Mouse (Mus musculus) ovary, postnatal 14 days (tissue): ENCODE results near the gene Apc2.
"Not testable (repeated sequence)": the region's sequence is repeated elsewhere in the genome, so short reads cannot be mapped to it uniquely, and the experiment has no call there.

Experiments used
- DNase-seq: peaks from one replicate; pipeline ENCODE4 v3.0.0; 2022; ENCODE audit warnings: low spot score

The Apc2 gene

DNA sequence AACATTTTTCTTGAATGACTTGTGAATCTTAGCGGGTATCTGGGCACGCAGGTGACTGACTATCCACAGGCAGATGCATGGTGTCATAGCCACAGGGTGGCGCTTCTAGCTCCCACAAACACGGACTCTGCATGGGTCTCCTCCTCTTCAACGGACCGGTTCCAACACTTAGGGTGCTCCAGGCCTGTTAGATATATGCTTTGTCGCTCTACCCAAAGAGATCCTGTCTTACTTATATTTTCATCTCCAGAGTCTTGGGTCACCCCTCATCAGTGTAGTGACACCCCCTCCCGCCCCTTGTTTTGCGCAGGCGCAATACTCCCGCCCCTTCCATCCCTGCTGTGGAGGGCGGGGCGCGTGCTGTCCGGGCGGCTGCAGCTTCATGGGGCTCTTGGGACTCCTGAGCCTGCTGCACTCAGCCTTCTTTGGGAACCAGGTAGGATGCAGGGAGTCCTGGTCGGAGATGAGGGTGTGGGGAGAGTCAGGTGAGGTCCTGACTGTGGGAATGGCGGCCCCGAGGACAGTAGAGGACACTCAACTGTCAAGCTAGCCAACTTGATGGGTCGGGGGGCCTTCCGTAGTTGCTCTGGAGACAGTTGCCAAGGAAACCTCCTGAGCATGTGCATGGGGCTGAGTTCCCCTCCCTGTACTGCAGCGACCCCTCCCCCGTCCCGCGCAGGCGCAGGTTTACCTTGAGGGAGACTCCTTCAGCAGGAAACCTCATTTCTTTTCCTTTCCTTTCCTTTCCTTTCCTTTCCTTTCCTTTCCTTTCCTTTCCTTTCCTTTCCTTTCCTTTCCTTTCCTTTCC lies at the start of gene Apc2:
Gene Apc2, plus strand, starts transcription at position 360 of the 808 bp plus-strand sequence.
- peak; percentile 50 for DNase-seq

DNA sequence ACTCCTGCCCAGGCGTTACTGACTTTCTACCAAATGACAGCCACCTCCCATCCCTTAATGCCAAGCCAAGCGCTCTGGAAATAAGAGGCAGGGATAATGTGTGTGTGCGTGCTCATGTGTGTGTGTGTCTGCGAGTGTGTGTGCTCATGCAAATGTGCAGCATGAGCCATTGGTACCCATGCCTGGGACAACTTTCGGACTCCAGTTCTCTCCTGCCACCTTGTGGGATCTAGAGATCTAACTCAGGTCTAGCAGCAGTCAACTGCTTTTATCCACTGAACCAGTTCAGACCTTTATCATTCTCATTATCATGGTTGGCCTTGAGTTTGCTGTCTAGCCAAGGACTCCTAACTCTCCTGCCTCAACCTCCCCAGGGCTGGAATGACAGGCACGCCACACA lies 47.9 kb upstream of the Apc2 start:
- no peak for DNase-seq

- DNase-seq = not testable (repeated sequence)
Measured at GRCm38 (mm10) chr10:80248437-80248836, 47.3 kb upstream of the Apc2 start.

GRCm38 (mm10) chr10:80248971-80249640 lies 46.7 kb upstream of the Apc2 start, which contains the start of gene Ndufs7:
Gene Ndufs7, plus strand, starts transcription at chr10:80249121.
- peak; percentile 95 for DNase-seq

- no peak for DNase-seq
Measured at GRCm38 (mm10) chr10:80250059-80250458, 45.7 kb upstream of the Apc2 start.

DNA sequence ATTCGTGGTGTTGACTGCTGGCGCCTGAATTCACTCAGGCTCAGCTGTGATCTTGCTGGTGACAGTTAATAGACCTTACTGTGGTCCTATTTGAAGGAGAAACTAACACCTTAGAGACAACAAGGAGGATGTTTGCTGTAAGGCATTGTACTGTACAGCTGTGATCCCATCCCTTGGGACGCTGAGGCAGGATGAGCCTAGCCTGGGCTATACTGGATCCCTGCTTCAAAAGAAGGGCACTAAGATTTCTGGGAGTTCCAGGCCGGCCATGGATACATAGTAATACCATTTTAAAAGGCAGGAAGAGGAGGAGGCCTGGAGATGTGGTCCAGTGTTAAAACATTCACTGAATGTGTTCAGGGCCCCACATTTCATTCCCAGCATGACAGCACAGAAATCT lies 45.2 kb upstream of the Apc2 start:
- no peak for DNase-seq

DNA sequence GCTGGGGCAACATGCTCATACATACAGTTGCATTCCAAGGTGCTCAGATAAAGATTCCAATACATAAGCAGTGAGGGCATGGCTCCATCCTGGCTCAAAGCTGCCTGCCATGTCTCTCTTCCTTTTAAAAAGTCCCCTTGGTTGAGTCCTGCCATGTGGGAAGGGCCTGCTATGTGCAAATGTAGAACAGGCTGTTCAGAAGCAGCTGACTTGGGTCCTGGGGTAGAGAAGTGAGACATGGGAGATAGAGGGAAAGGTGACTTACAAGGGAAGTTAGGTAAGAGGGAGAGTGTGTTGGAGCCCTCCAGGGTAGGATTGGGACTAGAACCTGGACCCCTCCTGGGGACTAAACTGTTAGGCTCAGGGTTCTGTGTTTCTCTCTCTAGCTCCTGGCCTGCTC lies 43.8 kb upstream of the Apc2 start:
- DNase-seq = no peak

- no peak for DNase-seq
Measured at GRCm38 (mm10) chr10:80252493-80253274, 43.1 kb upstream of the Apc2 start.

DNA sequence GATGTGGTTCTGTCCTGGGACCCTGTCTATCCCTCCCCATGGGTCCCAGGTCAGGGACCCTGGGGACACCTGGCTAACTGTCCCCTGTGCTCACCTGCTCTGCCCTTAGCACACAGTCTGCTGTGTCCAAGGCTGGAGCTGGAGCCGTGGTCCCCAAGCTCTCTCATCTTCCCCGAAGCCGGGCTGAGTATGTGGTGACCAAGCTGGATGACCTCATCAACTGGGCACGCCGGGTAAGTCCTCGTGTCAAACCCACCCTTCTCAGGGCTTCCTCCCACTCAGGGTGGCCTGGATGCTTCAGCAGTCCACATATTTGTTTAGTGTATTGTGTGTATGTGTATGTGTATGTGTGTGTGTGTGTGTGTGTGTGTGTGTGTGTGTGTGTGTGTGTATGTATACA lies 42.2 kb upstream of the Apc2 start:
- no peak for DNase-seq

DNA sequence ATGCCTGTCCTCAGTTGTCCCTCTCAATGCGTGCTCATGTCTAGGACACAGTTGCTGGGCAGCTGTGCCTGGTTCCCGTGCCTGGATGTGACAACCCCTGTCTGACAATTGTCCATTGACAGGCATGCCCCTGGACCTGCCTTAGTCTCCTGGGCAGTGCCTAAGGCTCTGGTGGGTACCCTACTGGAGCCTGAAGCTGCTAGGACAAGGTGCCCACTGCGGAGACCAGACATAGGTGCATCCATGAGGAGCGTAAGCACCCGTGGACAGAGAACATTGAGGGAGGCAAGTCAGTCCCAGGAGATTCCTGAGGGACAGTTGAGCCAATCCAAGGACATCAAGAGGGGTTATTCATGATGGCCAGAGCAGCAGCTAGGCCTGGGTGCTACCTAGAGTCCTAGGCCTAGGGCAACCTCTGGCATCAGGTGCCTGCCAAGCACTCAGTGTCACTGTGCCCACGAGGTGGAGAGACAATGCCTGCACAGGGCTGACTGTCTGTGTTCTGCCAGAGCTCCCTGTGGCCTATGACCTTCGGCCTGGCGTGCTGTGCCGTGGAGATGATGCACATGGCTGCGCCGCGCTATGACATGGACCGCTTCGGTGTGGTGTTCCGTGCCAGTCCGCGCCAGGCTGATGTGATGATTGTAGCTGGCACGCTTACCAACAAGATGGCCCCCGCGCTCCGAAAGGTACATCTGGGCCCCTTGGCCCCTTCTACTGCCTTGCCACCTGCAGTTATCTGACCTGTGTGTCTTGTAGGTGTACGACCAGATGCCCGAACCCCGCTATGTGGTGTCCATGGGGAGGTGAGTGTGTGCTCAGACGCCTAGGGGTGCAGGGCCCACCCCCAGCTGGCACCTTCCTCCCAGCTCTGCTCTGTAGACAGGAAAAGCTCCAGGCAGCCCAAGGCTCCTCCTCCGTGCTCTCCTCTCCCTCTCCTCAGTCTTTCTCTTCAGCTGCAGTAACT lies 41.2 kb upstream of the Apc2 start:
- DNase-seq = no peak

DNA sequence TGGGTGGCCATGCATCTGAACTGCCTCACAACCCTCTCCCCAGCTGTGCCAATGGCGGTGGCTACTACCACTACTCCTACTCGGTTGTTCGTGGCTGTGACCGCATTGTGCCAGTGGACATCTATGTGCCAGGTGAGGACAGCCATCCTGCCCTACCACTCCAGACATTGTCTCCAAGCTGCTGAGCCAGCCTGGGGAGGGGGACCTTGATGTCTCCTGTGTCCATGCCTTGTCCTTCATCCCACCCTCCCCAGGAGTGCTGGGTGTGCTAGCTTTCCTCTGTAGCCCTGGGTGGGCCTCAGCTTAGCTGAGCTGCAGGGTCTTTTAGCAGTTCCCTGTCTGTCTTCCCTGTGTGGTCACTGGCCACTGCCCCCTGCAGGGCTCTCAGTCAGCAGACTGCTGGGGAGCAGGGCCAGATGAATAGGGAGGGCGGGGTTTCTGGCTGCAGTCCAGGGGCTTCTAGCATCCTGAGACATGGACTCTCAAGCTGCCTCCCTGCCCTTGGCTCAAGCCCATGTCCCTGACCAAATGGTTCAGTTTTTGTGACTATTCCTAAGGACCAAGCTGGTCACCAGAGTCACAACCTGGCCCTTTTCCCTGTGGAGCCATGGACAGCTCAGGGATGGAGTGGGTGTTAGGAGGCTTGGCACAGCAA lies 39.8 kb upstream of the Apc2 start:
- DNase-seq = no peak

DNA sequence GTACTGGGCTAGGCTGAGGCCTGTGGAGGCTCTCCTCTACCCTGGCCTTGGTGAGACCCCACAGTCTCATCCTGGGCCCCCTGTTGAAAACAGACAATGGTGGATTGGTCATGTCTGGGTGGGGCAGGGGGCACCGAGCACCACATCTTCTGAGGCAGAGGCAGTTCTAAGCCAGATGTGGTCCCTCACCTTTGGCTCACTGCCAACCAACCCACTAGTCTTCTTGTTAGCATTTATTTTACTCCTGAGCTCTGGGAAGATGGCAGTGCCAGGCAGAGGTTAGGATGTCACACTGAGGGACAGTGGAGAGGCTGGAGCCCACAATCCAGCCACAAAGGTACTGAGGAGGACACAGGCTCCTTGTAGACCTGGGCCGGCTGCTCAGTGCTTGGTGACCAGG lies 37.8 kb upstream of the Apc2 start:
- no peak for DNase-seq

GRCm38 (mm10) chr10:80258752-80259462 lies 36.9 kb upstream of the Apc2 start:
- DNase-seq = no peak

DNA sequence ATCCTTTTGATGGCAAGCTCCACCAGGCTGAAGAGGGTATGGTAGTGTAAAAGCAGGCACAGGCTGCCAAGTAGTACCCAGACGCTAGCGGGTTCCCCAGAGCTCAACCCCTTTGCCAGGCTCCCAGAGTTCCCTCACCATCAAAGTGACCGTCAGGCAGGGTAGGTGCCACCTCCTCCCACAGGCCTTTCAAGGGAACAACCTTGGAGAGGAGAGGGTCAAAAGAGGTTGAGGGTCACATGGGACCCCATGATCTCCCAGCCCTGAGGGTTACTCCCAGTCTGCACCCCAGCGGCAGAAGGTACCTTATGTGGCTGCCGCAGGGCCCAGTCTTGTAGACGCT lies 36.3 kb upstream of the Apc2 start:
- no peak for DNase-seq

DNA sequence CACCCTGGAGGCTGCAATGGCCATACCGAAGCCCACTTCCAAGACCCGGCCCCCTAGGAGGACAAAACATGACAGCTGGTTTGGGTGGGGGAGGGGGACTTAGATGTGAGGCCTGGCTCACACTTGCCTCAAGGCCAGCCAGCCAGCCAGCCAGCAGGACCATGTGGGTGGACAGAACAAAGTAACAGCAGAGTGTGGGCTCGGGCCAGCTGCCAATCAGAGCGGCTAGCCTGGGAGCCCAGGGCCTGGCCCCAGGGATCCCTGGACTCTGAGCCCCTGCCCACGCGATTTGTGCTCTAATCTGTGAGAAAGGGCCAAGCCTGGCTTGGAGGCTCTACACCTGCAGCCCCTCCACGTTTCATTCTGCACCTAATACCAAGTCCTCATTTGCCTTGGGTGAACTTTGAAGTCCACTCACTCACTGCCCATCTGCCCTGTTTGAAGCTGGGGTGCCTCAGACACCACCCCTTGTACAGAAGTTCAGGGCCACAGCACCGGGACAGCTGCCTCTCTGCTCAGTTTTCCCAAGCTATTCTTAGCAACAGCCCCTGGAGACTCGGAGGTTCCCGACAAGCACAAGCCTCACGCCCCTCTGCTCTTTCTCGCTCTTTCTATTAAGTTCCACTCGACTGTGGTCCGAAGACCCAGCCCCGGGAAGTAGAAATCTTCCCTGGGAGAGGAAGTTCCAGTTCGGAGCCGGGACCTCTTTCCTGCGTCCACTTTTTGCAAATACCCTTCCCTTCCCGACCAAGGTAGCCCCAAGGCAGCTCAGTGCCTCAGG lies 35.7 kb upstream of the Apc2 start:
- peak; percentile 38 for DNase-seq

DNA sequence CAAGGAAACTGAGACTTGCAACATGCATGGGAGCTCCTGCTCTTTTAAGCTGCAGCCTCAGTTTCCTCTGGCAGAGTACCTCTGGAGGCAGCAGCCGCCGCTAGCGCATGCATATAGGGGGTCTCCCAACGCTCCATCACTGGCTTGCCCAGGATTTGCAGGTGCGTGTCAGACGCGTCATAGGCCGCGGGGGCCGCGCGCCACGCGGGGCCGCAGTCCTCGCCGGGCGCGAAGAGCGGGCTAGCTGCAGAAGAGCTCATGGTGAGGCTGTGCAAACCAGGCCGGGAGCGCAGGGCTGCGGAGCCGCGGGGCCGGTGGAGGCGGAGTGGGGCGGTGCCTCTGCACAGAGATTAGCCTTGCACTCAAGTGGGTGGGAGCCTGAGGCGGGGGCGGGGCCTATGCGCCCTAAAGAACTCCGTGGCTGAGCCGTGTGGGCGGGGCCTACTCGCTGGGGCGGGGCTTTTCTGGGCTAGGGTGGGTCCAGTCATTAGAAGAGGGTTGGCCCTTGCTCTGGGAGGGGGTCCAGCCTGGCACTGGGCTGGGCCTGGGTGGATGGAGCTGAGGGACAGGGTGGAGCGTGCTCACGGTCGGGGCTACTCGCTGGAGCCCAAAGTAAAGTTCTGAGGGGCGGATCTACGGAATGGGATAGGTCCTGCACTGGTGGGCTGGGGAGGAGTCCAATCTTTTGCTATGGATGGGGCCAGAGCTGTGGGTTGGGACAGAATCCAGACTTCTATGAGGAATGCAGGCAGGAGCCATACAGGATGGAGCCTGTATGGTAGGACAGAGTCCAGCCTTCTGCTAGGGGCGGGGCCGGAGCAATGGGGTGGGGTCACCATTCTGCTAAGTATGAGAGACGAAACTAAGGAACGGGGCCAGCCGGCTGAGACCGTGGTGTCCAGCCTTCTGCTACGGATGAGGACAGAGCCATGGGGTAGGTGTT lies 34.9 kb upstream of the Apc2 start, which contains the start of the genes Gamt and Dazap1:
Gene Gamt, minus strand, starts transcription at position 371 of the 943 bp plus-strand sequence.
Gene Dazap1, plus strand, starts transcription at position 845 of the 943 bp plus-strand sequence.
- peak; percentile 97 for DNase-seq

DNA sequence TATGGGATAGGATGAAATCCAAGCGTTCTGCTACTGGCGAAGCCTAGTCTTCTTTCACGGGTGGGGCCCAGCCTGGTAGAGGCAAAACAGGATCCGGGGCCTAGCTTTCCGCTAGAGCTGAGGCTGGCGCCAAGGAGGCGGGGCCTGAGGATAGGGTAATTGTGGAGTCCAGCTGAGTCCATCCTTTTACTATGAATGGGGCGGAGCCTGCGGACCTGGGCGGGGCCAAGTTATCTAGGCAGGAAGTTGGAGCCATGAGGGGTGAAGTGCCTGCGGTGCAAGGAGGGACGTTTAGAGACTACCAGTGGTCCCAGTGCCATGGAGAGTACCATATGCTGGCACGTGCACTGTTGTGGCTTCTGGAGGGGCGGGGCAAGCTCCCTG lies 34.2 kb upstream of the Apc2 start:
- peak; percentile 94 for DNase-seq

- DNase-seq = no peak
Measured at GRCm38 (mm10) chr10:80262169-80262568, 33.6 kb upstream of the Apc2 start.
